Mouse (Mus musculus) forebrain, embryonic 11.5 days (tissue): Measurements from ENCODE around the gene Klf13. TPM values are rescaled to one million over a fixed set of nuclear protein-coding genes. Genes with fewer than 3 reads are reported as not detected.
A peak's percentile ranks its signal among the peaks of the same experiment; 100 is the strongest.

Source experiments
- ATAC-seq: fragments of 200-750 bp; cut with Nextera tagmentation; replicated peaks from 2 replicates; pipeline ENCODE4 v1.8.0; 2017; ENCODE audit warnings: moderate TSS enrichment; ENCODE audit not compliant: low FRiP score
- DNase-seq: peaks from one replicate; pipeline ENCODE4 v3.0.0-alpha.2; 2017; ENCODE audit warnings: low spot score
- H3K27ac ChIP-seq: fragments of 300-500 bp; sonication (generic); 2 replicates; pipeline ENCODE4 v1.5.1; 2014; ENCODE audit warnings: low read depth, low read length
- H3K27me3 ChIP-seq: fragments of 300-500 bp; sonication (generic); 2 replicates; pipeline ENCODE4 v1.6.1; 2014; ENCODE audit warnings: mild to moderate bottlenecking, low read length, mixed read lengths; ENCODE audit not compliant: control insufficient read depth, insufficient read depth
- H3K36me3 ChIP-seq: fragments of 300-500 bp; sonication (generic); 2 replicates; pipeline ENCODE4 v1.6.1; 2014; ENCODE audit warnings: mild to moderate bottlenecking, low read length, moderate library complexity, mixed read lengths; ENCODE audit not compliant: control insufficient read depth, insufficient read depth
- H3K4me1 ChIP-seq: fragments of 300-500 bp; sonication (generic); replicated peaks from 2 replicates; pipeline ENCODE4 v1.6.1; 2014; ENCODE audit warnings: low read length, mixed read lengths; ENCODE audit not compliant: control insufficient read depth, insufficient read depth
- H3K4me2 ChIP-seq: fragments of 300-500 bp; sonication (generic); 2 replicates; pipeline ENCODE4 v1.6.1; 2014; ENCODE audit warnings: low read depth, mild to moderate bottlenecking, low read length, moderate library complexity, mixed read lengths; ENCODE audit not compliant: severe bottlenecking
- H3K4me3 ChIP-seq: fragments of 300-500 bp; sonication (generic); 2 replicates; pipeline ENCODE4 v1.5.1; 2014; ENCODE audit warnings: low read depth, low read length
- H3K9ac ChIP-seq: fragments of 300-500 bp; sonication (generic); 2 replicates; pipeline ENCODE4 v1.6.1; 2014; ENCODE audit warnings: low read length
- H3K9me3 ChIP-seq: fragments of 300-500 bp; sonication (generic); 2 replicates; pipeline ENCODE4 v1.6.1; 2016; ENCODE audit warnings: low read length, mixed read lengths; ENCODE audit not compliant: control insufficient read depth
- WGBS: fragments of 180-500 bp; shearing (Covaris S2); extraction: QIAGEN DNeasy Blood & Tissue Kit; methylation state at CpG from one replicate; pipeline ENCODE4 v1.1.7; 2014; 5-methylcytosine and 5-hydroxymethylcytosine counted together
- polyA plus RNA-seq: library from polyadenylated mRNA; unstranded; fragments of >200 nt; fragmentation: Nextera tagmentation; extraction: Ambion mirVana; gene quantifications from 2 replicates; pipeline ENCODE4 v1.2.1, GENCODE M21; 2014

Gene Klf13
- polyA plus RNA-seq, 1 experiment from 2014 or later = 26.6 TPM

DNA sequence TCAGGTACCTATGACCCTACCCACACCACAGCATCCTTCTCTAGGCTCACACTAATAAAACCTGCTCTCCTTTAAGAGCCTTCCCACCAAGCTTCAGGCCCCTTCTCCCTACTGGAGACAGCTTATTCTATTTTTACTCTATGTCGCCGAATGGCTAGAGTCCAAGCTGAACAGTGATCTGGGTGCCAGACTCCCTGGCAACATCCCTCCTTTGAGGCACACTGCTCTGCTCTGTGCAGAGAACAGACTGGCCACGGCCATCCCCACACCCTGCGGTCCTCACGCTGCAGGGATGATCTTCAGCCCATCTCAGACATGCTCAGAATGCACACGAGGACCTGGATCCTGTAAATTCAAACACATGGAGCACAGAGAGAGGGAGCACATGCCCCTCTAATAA is 59.1 kb downstream of the Klf13 start:
- H3K27ac ChIP-seq = no peak overlapping the region
- ATAC-seq = no peak
- WGBS = 86% methylated on average over 6 of the region's 6 CpGs
- no peak overlapping the region for H3K4me2 ChIP-seq
- H3K36me3 ChIP-seq = no peaks in the 10 kb centered on the region
- no peak overlapping the region for H3K9ac ChIP-seq
- H3K4me1 ChIP-seq = no peaks in the 10 kb centered on the region
- H3K9me3 ChIP-seq = no peaks in the 10 kb centered on the region
- DNase-seq = no peak
- no peaks in the 10 kb centered on the region for H3K27me3 ChIP-seq
- H3K4me3 ChIP-seq = no peak overlapping the region

GRCm38 (mm10) chr7:63877610-63878009 is 61.1 kb downstream of the Klf13 start:
- Histone ChIP-seq H3K4me2 (0 out of 2 replicates have a peak overlapping the region, but pooled peaks have one; percentile 11), H3K9me3 (no peaks in the 10 kb centered on the region), H3K9ac (no peak overlapping the region), H3K4me3 (no peak overlapping the region), H3K4me1 (no peaks in the 10 kb centered on the region), H3K36me3 (no peaks in the 10 kb centered on the region), H3K27ac (no peak overlapping the region), H3K27me3 (no peaks in the 10 kb centered on the region)
- 26% methylated on average over 14 of the region's 14 CpGs for WGBS
- no peak for DNase-seq
- no peak for ATAC-seq

GRCm38 (mm10) chr7:63876640-63877039 is 62.1 kb downstream of the Klf13 start:
- H3K36me3 ChIP-seq = no peaks in the 10 kb centered on the region
- ATAC-seq (no peak), DNase-seq (no peak)
- no peak overlapping the region for H3K4me2 ChIP-seq
- H3K27me3 ChIP-seq = no peaks in the 10 kb centered on the region
- no peaks in the 10 kb centered on the region for H3K4me1 ChIP-seq
- H3K4me3 ChIP-seq = no peak overlapping the region
- H3K9me3 ChIP-seq = no peaks in the 10 kb centered on the region
- 84% methylated on average over 2 of the region's 2 CpGs for WGBS
- H3K27ac ChIP-seq = no peak overlapping the region
- no peak overlapping the region for H3K9ac ChIP-seq

- ATAC-seq = no peak
Observed at GRCm38 (mm10) chr7:63875686-63876085, 63.0 kb downstream of the Klf13 start.

DNA sequence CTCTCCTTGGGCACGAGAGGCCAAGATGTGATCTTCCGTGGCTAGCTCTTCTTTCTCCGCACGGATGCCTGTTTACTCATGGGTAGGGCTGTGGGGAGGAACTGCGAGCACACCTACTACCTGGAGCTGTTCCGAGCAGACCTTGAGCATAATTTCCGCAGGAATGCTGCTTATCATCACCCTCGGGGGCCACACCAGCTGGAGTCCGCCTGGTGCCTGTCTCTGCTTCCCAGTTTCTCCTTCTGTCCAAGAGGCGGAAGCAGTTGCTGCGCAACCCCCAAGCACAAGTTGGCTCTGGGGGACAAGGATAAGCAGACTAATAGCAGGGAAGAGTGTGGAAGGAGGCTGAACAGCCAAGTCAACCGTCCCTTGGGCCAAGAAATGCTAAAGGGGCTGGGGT is 64.8 kb downstream of the Klf13 start:
- no peak overlapping the region for H3K9ac ChIP-seq
- H3K9me3 ChIP-seq = no peaks in the 10 kb centered on the region
- no peak overlapping the region for H3K27ac ChIP-seq
- H3K4me2 ChIP-seq = no peak overlapping the region
- H3K4me1 ChIP-seq = no peaks in the 10 kb centered on the region
- 73% methylated on average over 12 of the region's 12 CpGs for WGBS
- H3K27me3 ChIP-seq = no peaks in the 10 kb centered on the region
- no peaks in the 10 kb centered on the region for H3K36me3 ChIP-seq
- H3K4me3 ChIP-seq = no peak overlapping the region
- DNase-seq = no peak
- no peak for ATAC-seq

More at GRCm38 (mm10) chr7:63875686-63876085, 63.0 kb downstream of the Klf13 start:
- no peak overlapping the region for H3K4me3 ChIP-seq
- no peak overlapping the region for H3K4me2 ChIP-seq
- H3K4me1 ChIP-seq = no peaks in the 10 kb centered on the region
- no peak for DNase-seq
- no peaks in the 10 kb centered on the region for H3K9me3 ChIP-seq
- H3K27me3 ChIP-seq = no peaks in the 10 kb centered on the region
- no peak overlapping the region for H3K9ac ChIP-seq
- no peak overlapping the region for H3K27ac ChIP-seq
- H3K36me3 ChIP-seq = no peaks in the 10 kb centered on the region

- H3K9me3 ChIP-seq = no peaks in the 10 kb centered on the region
- no peak overlapping the region for H3K4me2 ChIP-seq
- H3K36me3 ChIP-seq = no peaks in the 10 kb centered on the region
- no peaks in the 10 kb centered on the region for H3K27me3 ChIP-seq
- H3K9ac ChIP-seq = no peak overlapping the region
- ATAC-seq (no peak), DNase-seq (no peak)
- H3K4me1 ChIP-seq = no peaks in the 10 kb centered on the region
- H3K27ac ChIP-seq = no peak overlapping the region
- no peak overlapping the region for H3K4me3 ChIP-seq
- WGBS = 86% methylated on average over 6 of the region's 6 CpGs
Observed at GRCm38 (mm10) chr7:63871698-63872097, 67.0 kb downstream of the Klf13 start.

DNA sequence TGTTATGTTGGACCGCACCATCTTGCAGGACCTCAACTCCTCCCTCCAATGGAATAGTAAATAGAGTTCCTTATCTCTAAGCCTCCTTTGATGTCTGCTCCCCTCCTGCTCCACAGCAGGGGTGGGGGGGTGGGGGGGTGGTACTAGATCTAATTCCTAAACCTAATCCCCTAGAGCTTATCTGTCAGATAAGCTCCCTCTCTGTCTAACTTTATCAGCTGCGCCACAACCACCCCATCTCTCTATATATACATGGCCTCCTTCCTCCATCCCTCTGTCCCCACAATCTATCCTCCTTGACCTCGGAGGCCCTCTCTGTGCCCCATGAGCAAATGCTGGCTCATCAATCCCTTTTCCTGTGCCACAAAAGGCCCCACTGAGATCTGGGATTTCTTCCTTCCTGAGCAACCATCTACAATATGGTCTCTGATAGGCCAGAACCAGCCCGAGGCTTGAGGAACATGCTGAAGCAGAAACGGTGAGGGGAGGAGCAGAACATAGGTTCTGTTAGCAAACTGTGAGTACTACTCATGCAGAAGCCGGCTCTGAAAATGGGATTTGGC is 70.3 kb downstream of the Klf13 start:
- Histone ChIP-seq H3K27ac (no peak overlapping the region), H3K4me2 (no peak overlapping the region), H3K36me3 (no peaks in the 10 kb centered on the region), H3K4me1 (no peaks in the 10 kb centered on the region), H3K9ac (no peak overlapping the region), H3K27me3 (no peaks in the 10 kb centered on the region), H3K9me3 (no peaks in the 10 kb centered on the region), H3K4me3 (no peak overlapping the region)
- DNase-seq (no peak), ATAC-seq (no peak)
- WGBS = 70% methylated on average over 6 of the region's 6 CpGs

DNA sequence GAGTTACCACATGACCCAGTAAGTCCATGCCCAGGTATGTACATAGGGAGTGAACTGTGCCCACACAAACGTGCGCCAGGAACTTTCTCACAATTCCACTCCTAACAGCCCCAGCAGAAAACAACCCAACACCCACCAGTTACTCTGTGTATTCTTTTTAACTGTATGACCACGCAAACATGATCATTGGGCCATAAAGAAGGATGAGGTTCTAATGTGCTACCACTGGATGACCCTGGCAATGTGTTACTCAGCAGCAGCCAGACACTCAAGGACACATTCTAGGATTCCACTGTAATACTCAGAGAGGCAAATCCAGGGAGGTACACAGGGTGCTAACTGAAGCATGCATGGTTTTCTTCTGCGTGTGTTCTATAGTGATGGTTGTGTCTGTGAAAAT is 72.8 kb downstream of the Klf13 start:
- no peak overlapping the region for H3K4me3 ChIP-seq
- no peak for DNase-seq
- no peak overlapping the region for H3K4me2 ChIP-seq
- H3K36me3 ChIP-seq = no peaks in the 10 kb centered on the region
- no peaks in the 10 kb centered on the region for H3K27me3 ChIP-seq
- ATAC-seq = no peak
- no peaks in the 10 kb centered on the region for H3K9me3 ChIP-seq
- no peak overlapping the region for H3K27ac ChIP-seq
- H3K9ac ChIP-seq = no peak overlapping the region
- WGBS = 93% methylated on average over 4 of the region's 4 CpGs
- H3K4me1 ChIP-seq = no peaks in the 10 kb centered on the region

GRCm38 (mm10) chr7:63863046-63863445 is 75.7 kb downstream of the Klf13 start:
- ATAC-seq = no peak
- WGBS = 64% methylated on average over 1 of the region's 1 CpGs

More at GRCm38 (mm10) chr7:63863046-63863445, 75.7 kb downstream of the Klf13 start:
- Histone ChIP-seq H3K4me2 (no peak overlapping the region), H3K27ac (no peak overlapping the region), H3K9ac (no peak overlapping the region), H3K27me3 (no peaks in the 10 kb centered on the region), H3K36me3 (no peaks in the 10 kb centered on the region), H3K4me3 (no peak overlapping the region), H3K9me3 (no peaks in the 10 kb centered on the region), H3K4me1 (no peaks in the 10 kb centered on the region)
- DNase-seq = no peak
